Mouse (Mus musculus): ENCODE measurements at regions not wholly inside any gene's neighbourhood (a gene's known extent, or its start where the extent isn't known, plus 50 kb on each side); places are given as distances from the start of the nearest gene placed in this dataset.

DNA sequence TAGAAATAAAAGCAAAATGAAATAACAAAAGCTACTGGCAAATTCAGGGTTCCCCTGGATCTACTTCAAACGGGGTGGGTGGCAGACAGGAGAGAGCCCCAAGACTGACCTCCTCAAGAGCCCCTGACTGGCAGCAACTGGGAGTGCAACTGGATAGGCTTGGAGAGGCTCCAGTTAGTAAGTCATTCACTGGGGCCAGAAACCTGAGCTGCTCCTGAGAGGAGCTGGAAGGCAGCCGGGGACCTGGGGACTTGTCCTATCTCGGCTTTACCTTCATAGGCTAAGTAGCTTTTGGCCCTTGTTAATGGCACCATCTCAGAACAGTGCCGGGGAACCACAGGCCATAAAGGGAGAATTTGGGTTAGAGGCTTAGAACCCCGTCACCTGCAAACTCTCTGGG lies 94.6 kb upstream of the Bod1 start:
- TF ChIP-seq CTCF (IDR thresholded peaks at IDR 0.05; ENCODE audit: insufficient read depth, low read depth, low read length) (no peak), POLR2A (IDR thresholded peaks at IDR 0.05; ENCODE audit: insufficient read depth, low read depth, low read length) (no peak)

All from olfactory bulb, adult 2 months (tissue).